9 mouse cellular contexts compared by ENCODE assay signal in genomic region chr13:112439917-112440361, GRCm38 (mm10). TPM values are rescaled to one million over a fixed set of nuclear protein-coding genes. Genes with fewer than 3 reads are reported as not detected.
DNase-seq lines count a peak whose midpoint lies in the region; ATAC-seq and TF ChIP-seq lines count a peak whose summit lies in the region.
"Had no signal": no experiment of that assay in that cellular context is flagged by ENCODE, and none has a peak within 500 bp of the region (broad histone marks: within the 10 kb centered on the region; RNA-seq: fewer than 3 reads in every experiment).

No protein-coding gene starts in this region.

- peak overlapping the region; percentile 41 for H3K4me2 ChIP-seq in liver, embryonic 12.5 days
- H3K4me2 ChIP-seq in stomach, embryonic 16.5 days (ENCODE audit: low read depth, low read length) = peak overlapping the region; percentile 43

- no peaks in the 10 kb centered on the region for H3K79me2 ChIP-seq in heart, adult 2 months (replicated peaks; ENCODE audit: control insufficient read depth, insufficient read depth, low read length)

- peak overlapping the region; percentile 51 for H3K27ac ChIP-seq in heart, adult 2 months
- peak overlapping the region; percentile 54; the same call in 1 of the 2 replicates for H3K27ac ChIP-seq in liver, embryonic 12.5 days
- peak overlapping the region; percentile 35 for H3K27ac ChIP-seq in stomach, embryonic 16.5 days (ENCODE audit: low read length)

- H3K36me3 ChIP-seq in heart, adult 2 months (ENCODE audit: control insufficient read depth, insufficient read depth, low read length) = no peaks in the 10 kb centered on the region
- H3K36me3 ChIP-seq in liver, embryonic 12.5 days = no peaks in the 10 kb centered on the region
- H3K36me3 ChIP-seq in stomach, embryonic 16.5 days (ENCODE audit: control insufficient read depth, insufficient read depth, low read length) = no peaks in the 10 kb centered on the region

- peak overlapping the region; percentile 14; the same call in 1 of the 2 replicates for H3K4me3 ChIP-seq in heart, adult 2 months
- H3K4me3 ChIP-seq in liver, embryonic 12.5 days = no peak overlapping the region; the same call in 1 of the 2 replicates
- H3K4me3 ChIP-seq in stomach, embryonic 16.5 days (replicated peaks; ENCODE audit: low read length) = peak overlapping the region; percentile 12; the same call in 1 of the 2 replicates

- TF ChIP-seq CTCF in heart, adult 2 months (IDR thresholded peaks at IDR 0.05) = no peak

- no peaks in the 10 kb centered on the region for H3K27me3 ChIP-seq in heart, adult 2 months (ENCODE audit: control insufficient read depth, insufficient read depth, low read length)
- peaks cover 27% of the 10 kb centered on the region for H3K27me3 ChIP-seq in liver, embryonic 12.5 days (replicated peaks)
- H3K27me3 ChIP-seq in stomach, embryonic 16.5 days (ENCODE audit: control insufficient read depth, insufficient read depth, low read length) = no peaks in the 10 kb centered on the region
- H3K27me3 ChIP-seq: Patski had no signal

- no peak overlapping the region; the same call in 1 of the 2 replicates for H3K9ac ChIP-seq in heart, adult 2 months (ENCODE audit: low read depth, low read length)
- no peak overlapping the region for H3K9ac ChIP-seq in liver, embryonic 12.5 days
- no peak overlapping the region for H3K9ac ChIP-seq in stomach, embryonic 16.5 days (ENCODE audit: low read length)

- peak; percentile 87 for ATAC-seq in common myeloid progenitor, adult 5-6 weeks (replicated peaks; ENCODE audit: low read depth, poor library complexity, severe bottlenecking)
- 0 out of 2 replicates have a peak, but pooled peaks have one; percentile 42 for ATAC-seq in liver, embryonic 12.5 days
- peak; percentile 80 for ATAC-seq in stomach, embryonic 16.5 days (ENCODE audit: insufficient read depth, low FRiP score)
- ATAC-seq: Patski had no signal

- intact Hi-C loops in heart, adult 2 months (cut with DNase I) = loop anchor here (2.0 kb wide), 1 partner anchor 13 kb away; no protein-coding TSS in a partner anchor

- no peaks in the 10 kb centered on the region for H3K9me3 ChIP-seq in liver, embryonic 12.5 days (replicated peaks)
- no peaks in the 10 kb centered on the region for H3K9me3 ChIP-seq in stomach, embryonic 16.5 days (replicated peaks; ENCODE audit: control insufficient read depth, low read length)

- 0 out of 2 replicates have a peak, but pooled peaks have one; percentile 18 for TF ChIP-seq POLR2A in heart, adult 2 months (IDR thresholded peaks at IDR 0.05; ENCODE audit: insufficient read depth, low read depth, low read length)

- H3K4me1 ChIP-seq in heart, adult 2 months (ENCODE audit: control insufficient read depth, insufficient read depth, low read length) = peaks cover 14% of the 10 kb centered on the region
- peaks cover 11% of the 10 kb centered on the region for H3K4me1 ChIP-seq in liver, embryonic 12.5 days
- peaks cover 18% of the 10 kb centered on the region for H3K4me1 ChIP-seq in stomach, embryonic 16.5 days (ENCODE audit: control insufficient read depth, insufficient read depth, low read length)

- TF ChIP-seq EP300 in heart, adult 2 months (IDR thresholded peaks at IDR 0.05; ENCODE audit: insufficient read depth, low read depth, low read length) = 0 out of 2 replicates have a peak, but pooled peaks have one; percentile 24

- DNase-seq in adrenal gland, postnatal 14 days = peak; percentile 45
- no peak for DNase-seq in adrenal gland, adult 18-20 months (ENCODE audit: low spot score in 2 of 2)
- peak; percentile 72 to 82 for DNase-seq in heart, adult 2 months
- peak; percentile 26 for DNase-seq in kidney, adult 11 months
- DNase-seq in monocyte, adult 2 months (ENCODE audit: low read depth in 1 of 2, low spot score in 2 of 2) = peak; percentile 66 to 71

- WGBS in heart, adult 2 months = 9% methylated on average over 9 of the region's 9 CpGs
- WGBS in liver, embryonic 12.5 days (ENCODE audit: insufficient replicate concordance) = 12% methylated on average over 9 of the region's 9 CpGs
- 16% methylated on average over 9 of the region's 9 CpGs for WGBS in stomach, embryonic 16.5 days

RNA-seq across cellular contexts. Expression of gene Il6st, which starts 23.9 kb away (rescaled TPM):
- 300 and 308 TPM in 2 replicates for total RNA-seq in adrenal gland, postnatal 14 days (2021)
- 100 to 1,000 TPM; 266 to 319 TPM for total RNA-seq in adrenal gland, adult 18-20 months (2021)
- total RNA-seq in common myeloid progenitor, adult 5-6 weeks (2017) = 28.8 and 35.2 TPM in 2 replicates
- 100 to 1,000 TPM; 204 to 256 TPM for total RNA-seq in heart, adult 2 months (2021)
- 39.0 and 62.8 TPM in 2 replicates for polyA plus RNA-seq in heart, adult 2 months (2012; rRNA removed)
- polyA plus RNA-seq in liver, embryonic 12.5 days (2016; fragmentation: Nextera tagmentation; extraction: Ambion mirVana) = 10.1 and 11.1 TPM in 2 replicates
- 51.8 and 53.4 TPM in 2 replicates for polyA plus RNA-seq in stomach, embryonic 16.5 days (2015; fragmentation: Nextera tagmentation; extraction: Ambion mirVana)

Comparison
In these comparisons a context has a peak if more than half of its experiments do, and no peak if none do; other contexts are left out.
1. DNase-seq: peak in adrenal gland, postnatal 14 days (single experiment), heart, adult 2 months (2 of 2), kidney, adult 11 months (single experiment) and monocyte, adult 2 months (2 of 2); none in adrenal gland, adult 18-20 months (0 of 2).
2. Peak in every context shown above with its lines, with median percentiles within 50 percentile points of each other: ATAC-seq and H3K27ac ChIP-seq.